Mouse (Mus musculus) kidney, adult 18-20 months (tissue): ENCODE measurements around the gene Glcci1.

ENCODE experiments used
- DNase-seq: peaks from one replicate; pipeline ENCODE4 v3.0.0; 2021

Glcci1 gene

DNA sequence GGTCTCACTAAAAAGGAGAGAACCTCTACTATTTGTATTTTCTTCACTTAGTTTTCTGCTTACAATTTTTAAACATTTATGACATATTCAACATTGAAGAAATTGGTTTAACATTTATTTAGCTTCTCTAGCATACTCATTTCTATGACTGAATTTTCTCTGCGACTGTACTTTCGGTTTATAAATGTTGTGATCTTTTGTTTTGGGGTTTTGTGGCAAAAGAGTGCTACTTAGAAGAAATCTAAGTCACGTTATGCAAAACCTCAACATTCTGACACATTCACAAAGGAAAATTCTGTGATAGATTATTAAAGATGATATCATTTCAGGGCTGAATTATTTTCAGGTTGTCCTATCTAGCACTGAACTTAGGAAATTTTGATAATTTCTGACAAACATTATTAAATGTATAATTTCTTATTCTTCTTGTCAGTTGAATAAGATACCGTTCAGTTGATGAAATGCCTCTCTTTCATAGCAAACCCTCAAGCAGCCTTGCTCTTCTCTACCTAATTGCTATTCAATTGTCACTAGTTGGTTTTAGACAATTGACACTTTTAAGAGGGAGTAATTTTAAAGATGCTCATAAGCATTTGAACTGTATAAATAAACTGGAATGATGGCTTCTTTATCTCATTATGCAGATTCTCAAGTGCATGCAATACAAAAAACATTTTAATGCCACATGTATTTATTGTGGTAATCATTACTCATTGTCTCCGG is 47.6 kb downstream of the Glcci1 start:
- DNase-seq: no peak

DNA sequence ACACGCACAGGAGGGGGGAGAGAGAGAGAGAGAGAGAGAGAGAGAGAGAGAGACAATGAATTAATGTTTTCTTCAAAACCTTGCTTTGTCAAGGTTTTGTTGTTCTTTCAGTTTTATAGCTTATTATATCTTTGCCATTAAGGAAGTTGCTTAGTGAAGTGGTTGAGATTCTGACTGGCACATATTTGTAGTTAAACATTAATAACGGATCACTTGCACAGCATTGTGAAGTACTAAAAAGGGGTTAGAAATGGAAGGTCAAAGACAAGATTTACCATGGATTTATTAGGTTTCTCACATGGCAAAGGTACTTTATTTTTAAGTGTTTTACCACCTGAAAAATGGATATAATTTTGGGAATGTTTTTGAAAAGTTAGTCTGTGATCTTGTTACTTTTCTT is 51.3 kb downstream of the Glcci1 start:
- DNase-seq: no peak

DNA sequence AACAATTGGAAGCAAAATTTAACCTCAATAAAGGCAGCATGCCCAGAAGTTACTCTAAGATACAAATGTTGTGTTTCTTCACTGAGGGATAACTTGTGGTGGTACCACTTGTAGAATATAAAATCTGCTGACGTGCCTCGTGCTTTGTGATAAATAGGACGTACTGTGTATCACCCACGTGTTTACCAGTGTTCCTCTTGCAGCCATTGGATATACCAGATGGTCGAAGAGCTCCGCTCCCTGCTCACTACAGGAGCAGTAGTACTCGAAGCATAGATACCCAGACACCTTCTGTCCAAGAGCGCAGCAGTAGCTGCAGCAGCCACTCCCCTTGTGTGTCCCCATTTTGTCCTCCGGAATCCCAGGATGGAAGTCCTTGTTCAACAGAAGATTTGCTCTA is 73.0 kb downstream of the Glcci1 start:
- DNase-seq: no peak

DNA sequence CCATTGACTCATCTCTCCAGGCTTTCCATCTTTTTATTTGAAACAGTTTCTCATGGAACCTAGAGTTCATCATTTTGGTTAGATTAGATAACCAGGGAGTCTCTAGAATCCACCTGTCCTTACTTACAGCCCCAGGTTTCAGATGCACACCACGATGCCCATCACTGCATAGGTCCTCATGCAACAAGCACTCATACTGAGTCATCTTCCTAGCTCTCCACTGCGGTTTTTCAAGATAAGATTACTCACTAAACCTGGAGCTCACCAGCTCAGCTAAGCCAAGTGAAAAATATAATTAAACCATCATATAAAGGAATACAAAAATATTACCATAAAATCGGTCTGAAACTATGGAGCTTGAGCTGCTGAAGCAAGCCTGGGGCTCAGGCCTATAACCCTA is 74.5 kb downstream of the Glcci1 start:
- no peak for DNase-seq

DNA sequence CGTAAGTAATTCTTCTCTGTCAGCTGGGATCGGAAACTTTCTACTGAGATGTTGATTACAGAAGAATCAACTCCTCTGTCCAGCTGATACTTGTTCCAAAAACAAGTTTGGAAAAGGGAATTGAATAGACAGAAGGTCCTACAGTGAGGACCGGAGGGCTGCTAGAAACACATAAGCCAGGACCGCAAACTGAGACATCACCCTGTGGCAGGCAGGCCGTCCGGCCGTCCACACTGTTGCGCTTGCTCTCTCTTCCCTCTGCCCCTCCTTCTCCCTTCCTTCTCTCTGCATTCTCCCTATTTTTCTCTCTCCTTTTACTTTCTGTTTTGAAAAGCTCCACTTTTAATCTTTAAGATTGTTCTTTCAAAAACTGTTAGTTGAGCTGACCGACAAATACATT is 82.3 kb downstream of the Glcci1 start:
- no peak for DNase-seq

DNA sequence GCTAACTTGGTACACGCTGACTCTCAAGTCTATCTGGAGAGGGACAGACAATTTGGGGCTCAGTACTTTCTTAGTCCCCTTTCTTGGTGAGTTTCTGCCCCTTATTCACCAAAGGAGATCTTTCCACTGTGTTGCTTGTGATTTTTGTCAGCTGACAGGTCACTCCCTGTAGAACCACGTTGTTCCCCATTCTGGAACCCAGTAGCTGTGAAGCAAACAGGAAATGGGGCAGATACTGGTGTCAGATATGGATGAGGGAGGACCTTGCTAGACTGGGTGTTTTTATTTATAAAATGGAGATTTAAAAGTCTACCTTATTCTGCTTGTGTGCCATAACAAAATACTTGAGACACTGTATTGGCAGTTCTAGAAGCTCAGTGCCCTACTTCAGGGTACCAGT is 108.0 kb downstream of the Glcci1 start:
- no peak for DNase-seq

DNA sequence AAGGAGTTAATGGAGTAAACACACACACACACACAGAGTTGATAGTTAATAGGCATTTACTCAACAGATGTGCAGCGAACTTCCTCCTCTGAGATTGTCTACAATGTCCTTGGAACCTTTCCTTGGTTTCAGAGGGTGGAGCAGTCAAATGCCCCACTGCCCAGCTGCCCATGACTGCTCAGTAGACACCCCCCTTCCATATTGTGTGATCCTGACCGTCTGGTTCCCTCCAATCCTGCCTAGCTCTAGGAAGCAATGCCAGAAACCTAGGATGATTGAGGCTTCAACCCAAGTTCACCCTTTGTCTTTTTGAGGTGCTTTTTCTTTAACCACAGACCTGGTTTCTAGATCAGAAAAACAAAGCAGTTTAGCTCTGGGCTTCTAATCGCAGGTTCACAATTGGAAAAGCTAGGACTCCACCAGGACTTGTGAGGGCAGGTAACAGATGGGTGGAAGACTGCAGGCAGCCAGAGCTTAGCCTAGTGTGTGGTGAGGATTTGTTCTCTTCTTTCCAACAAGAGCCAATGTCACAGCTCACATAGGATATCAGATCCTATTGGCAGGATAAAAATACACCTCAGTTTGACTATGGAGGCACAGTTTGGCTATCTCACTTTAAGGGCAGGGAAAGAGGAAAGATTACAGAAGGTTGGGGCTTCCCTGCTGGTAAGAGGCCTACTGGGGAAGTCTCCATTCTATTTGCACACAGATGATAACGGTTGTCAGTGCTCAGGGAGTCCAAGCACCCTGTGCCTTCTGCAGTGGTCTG is 110.4 kb downstream of the Glcci1 start:
- DNase-seq: no peak

DNA sequence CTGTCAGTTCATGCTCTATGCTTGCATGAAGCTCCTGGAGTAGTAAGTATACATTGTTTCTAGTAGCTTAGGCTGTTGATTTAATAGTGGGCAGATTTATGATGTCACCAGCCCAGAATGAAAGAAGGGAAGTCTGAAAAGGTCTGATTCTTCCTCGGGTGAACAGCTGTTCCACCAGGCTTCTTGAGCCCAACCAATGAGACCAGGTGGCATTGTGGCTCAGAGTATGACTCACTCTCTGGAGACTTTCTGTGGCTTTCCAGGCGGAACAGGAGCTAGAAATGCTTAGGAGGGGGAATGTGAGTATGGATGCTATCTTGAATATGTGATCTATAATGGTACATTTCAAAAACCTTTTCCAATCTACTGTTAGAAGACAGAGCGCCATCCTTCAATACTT is 113.6 kb downstream of the Glcci1 start:
- DNase-seq: no peak

DNA sequence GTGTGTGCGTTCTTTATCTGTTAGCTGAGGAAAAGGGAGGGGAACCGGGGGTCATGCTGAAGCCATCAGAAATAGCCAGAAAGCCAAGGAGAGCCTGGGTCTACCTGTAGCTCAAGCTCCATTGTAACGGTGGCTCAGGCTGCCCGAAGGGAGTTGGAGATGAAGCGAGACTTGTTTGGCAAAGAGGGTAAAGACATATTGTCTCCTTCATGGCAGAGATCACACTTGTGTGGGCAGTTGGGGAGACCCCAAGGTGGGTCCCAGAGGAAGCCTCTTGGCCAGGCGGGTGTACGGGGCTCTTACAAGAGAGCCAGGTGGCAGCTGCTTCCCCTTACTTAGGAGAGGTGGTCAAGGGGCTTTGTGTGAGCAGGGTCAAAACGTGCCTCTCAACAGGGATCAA is 118.8 kb downstream of the Glcci1 start:
- no peak for DNase-seq

DNA sequence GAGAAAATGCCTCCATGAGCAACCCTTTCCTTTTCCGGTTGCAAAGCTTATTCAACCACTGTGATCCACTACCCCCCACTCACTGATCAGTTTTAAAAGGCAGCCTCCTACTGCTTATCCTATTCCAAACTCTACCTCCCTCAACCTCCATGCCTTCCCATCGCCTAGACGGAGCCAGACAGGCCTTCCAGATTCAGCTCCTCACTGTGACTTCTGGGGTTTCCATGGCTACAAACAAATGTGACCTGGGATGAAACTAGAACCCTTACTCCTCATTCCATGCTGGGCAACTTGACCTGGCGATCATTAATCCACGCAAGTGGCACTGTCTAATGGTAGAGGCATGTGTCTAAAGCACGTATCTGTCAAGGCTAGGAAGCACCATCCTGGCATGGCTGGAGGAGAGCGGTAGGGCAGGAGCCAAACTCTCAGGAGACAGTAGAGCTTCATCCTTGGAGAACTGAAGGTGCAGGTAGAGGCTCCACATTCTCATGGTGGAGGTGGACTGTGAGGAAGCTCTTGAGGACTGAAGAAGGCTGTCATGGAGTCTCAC is 119.4 kb downstream of the Glcci1 start:
- no peak for DNase-seq

DNA sequence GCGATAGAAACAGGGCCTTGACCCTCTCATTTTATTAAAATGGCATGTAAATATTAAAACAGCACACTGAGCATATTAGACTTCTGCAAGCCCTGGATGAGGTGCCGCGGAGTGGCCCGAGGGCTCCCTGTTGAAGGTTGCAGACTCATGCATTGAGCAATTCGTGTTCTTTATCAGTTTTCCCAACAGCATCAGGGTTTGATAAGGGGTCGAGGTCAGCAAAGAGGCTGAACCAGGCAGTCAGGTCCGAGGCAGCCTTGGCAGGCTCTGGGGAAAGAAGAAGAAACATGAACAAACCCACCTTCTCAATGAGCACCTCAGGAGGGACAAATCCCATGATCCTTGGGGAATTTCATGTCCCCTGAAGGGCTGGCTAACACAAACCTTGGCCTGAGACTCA is 121.1 kb downstream of the Glcci1 start:
- DNase-seq: no peak

DNA sequence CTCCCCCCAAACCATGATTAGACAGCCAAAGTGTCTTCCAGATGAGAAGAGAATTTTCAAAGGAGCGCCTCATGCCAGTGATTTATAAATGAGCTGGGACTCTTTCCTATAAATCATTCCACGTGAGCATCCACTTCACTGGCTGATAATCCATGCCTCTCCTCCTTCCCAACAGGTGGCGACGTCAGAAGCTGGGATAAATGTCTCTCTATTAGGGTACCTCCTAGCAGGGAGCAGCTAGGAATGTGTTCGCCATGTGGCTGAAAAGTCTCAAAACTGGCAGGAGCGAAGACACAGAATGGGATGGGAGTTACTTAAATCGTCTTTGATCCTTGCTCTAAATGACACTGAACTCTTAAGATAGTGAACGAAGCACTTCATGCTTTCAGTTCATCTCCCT is 122.0 kb downstream of the Glcci1 start:
- no peak for DNase-seq

DNA sequence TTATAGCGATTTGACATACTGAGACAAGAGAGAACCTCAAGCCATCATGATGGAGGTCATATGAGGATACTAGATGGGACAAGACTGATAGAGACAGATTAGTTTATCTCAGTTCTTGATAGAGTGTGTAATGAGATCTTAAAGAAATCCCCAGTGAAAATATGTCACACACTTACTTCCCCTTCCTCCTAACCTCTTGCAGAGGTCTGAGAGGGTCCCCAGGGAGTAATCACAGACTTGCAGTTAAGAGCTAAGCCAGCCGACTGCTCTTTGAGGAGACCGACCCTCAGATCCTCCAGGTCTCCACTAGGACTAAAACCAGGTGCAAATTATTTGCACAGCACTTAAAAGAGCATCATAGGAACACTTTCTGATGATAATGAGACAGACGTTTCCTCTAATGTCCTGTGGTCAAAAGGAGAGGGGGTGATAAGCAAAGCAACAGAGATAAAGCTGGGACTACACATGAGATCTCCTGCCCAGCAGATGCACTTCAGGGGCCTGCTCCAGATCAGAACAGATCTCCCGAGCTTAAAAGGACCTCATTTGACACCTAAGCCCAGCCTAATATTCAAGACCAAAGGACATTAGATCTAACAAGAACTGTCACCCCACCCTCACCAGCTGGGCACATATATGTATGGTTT is 122.7 kb downstream of the Glcci1 start:
- DNase-seq: no peak

DNA sequence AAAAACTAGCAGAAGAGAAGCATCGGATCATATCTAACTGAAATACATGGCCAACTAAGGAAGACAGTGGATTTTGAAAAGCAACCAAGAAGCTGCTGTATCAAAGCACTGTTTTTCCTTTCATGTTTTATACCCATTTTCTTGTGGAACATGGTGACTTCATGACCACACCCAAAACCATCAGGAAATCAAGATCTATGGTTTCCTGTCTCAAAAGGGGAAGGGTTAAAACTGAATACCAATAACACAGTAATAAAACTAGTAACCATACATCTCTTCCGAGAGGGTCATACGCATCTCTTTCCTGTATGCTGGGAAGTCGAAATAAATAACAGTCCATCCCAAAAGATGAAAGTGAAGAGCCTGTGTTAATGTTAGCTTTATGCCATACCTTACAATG is 123.3 kb downstream of the Glcci1 start:
- no peak for DNase-seq

DNA sequence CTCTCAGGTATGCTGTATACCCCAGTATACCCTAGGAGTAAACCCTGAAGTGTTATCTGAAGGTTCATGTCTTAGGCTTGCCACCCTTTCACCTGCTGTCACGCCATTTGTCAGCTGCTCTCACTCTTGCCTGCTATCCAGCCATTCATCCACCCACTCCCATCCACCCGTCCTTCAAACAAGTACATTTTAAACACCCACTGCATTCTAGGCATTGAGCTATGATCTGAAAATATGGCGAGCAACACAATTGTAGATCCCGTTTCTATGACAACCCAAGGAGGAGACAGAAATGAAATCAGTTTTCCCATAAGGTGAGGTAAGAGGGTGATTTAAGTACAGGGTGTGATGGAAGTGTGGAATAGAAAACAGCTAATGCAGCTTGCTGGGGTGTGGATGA is 128.7 kb downstream of the Glcci1 start:
- DNase-seq: no peak

DNA sequence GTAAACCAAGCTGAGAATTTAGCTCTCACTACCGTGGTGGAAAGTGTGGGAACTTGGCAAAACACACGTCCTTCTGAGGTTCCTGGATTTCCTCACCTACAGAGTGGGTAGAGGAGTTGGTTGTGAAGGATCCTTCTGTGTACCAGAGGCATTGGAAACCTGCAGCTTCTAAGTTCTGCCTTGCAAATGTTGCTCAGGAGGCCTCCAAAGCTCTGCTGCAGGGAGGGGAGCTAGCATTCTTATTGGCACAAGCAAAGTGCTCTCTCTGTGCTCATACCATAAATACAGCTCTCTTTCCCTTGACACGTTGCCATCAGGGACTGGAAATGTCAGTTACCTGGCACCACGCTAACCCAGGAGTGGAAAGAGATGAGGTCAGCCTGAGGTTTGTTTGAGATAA is 129.5 kb downstream of the Glcci1 start:
- no peak for DNase-seq

DNA sequence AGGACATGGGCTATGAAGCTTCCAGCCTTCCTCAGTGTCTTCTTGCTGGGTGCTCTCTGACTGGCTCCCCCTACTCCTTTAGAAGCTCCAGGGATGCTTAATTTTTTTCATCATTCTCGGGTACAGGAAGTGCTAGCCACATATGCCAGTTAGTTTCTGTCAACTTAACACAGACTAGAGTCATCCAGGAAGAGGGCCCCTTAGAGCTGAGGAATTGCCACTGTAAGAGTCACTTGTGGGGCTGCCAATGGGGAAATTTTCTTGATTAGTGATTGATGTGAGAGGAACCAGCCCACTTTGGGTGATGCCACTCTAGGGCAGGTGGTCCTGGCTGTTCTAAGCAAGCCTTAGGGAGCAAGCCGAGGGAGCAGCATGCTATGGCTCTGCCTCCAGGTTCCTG is 130.1 kb downstream of the Glcci1 start:
- no peak for DNase-seq

DNA sequence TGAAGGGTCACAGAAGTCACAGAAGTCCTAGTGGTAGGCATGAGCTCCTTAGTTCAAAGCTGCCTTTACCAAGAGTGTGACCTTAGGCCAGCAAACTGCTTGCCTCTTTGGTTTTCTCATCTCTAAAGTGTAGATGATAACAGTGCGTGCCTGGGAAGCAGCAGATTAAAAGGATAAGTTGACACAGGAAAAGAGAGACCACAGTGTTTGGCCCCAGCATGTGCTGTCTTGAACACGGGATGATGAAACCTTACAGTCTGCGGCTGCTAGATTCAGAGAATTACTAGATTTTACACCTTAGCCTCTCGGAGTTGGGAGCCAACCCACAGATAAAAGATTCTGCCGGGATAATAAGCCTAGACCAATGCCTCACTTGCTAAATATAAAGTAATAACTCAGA is 131.5 kb downstream of the Glcci1 start:
- no peak for DNase-seq

DNA sequence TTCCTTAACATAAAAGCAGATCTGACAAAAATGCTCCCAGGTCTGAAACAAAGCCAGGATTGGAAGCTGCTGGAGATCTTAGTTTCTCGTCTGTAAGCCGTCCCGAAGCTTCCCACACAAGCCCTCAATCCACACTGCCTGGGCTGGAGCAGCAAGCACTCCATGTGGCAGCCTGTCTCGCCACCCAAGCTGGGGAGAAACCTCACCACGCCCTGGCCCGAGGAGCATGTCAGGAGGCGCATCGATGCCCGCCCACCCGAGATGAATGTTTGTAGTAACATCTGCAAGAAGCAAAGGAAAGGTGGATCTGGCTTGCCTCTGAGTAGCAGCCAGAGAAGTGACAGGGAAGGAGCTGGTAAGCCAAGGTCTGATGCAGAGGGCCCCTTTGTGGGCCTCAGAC is 135.3 kb downstream of the Glcci1 start:
- no peak for DNase-seq

DNA sequence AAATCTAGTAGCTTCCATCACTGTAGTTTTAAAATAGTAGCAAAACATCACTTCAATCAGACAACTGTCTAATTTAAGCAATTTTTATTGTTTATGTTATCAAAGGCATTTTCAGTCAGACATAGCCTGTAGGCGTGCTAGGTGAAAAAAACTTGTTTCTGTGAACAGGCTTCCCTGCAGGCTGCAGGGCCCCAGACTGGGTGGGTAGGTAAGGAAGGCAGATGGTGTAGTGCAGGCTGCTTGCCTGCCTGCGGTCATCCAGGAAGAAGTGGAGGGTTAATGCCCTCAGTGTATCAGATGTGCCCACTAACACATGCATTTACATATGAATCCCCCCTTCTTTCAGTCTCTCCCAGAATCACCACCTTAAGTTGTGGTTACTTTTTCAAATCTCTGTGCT is 136.3 kb downstream of the Glcci1 start:
- no peak for DNase-seq
